ENCODE assay signal across 12 mouse cellular contexts in genomic region chr4:114442186-114442585, GRCm38 (mm10). TPM values are rescaled to one million over a fixed set of nuclear protein-coding genes. Genes with fewer than 3 reads are reported as not detected.
A peak's percentile ranks its signal among the peaks of the same experiment; 100 is the strongest.
DNase-seq lines count a peak whose midpoint lies in the region; TF ChIP-seq lines count a peak whose summit lies in the region.
"Had no signal": no experiment of that assay in that cellular context is flagged by ENCODE, and none has a peak within 500 bp of the region (broad histone marks: within the 10 kb centered on the region; RNA-seq: fewer than 3 reads in every experiment).

No protein-coding gene starts in this region.

- peak; percentile 72 for TF ChIP-seq CTCF in layer of hippocampus, adult 2 months (conservative IDR thresholded peaks at IDR 0.05)

- no peak overlapping the region for H3K4me3 ChIP-seq in layer of hippocampus, adult 2 months
- H3K4me3 ChIP-seq: hindbrain, embryonic 12.5 days had no signal

- no peak overlapping the region; the same call in 1 of the 2 replicates for H3K27ac ChIP-seq in layer of hippocampus, adult 2 months
- H3K27ac ChIP-seq: hindbrain, embryonic 12.5 days had no signal

- DNase-seq in cerebellum, postnatal 10 days = peak; percentile 54 to 55
- no peak for DNase-seq in cerebellum, adult 18-20 months
- no peak for DNase-seq in layer of hippocampus, adult 2 months (ENCODE audit: low spot score in 2 of 2)
- no peak for DNase-seq in layer of hippocampus, adult 9-10 months (ENCODE audit: low spot score)
- DNase-seq in Muller cell, postnatal 12 days (ENCODE audit: inconsistent ontology term) = peak; percentile 30
- peak; percentile 50 to 64 for DNase-seq in kidney, postnatal 25 days
- DNase-seq in testis, postnatal 10 days (ENCODE audit: low spot score) = no peak
- DNase-seq in layer of hippocampus, adult 8-10 months (ENCODE audit: low spot score in 2 of 2) = no peak
- DNase-seq: cerebellum, adult 9-11 months; liver had no signal

RNA-seq across cellular contexts. Expression of gene Trabd2b, which starts 35.7 kb away (rescaled TPM):
- total RNA-seq in layer of hippocampus, adult 2 months (2021) = 1 to 10 TPM; 1.5 to 1.6 TPM
- total RNA-seq in layer of hippocampus, adult 8-10 months (2022) = 1 to 10 TPM; 1.8 to 2.1 (median 2.1) TPM
- total RNA-seq: megakaryocyte progenitor cell, adult 5-6 weeks had no signal

Comparison
In these comparisons a context has a peak if more than half of its experiments do, and no peak if none do; other contexts are left out.
1. DNase-seq: peak in cerebellum, postnatal 10 days (2 of 2), Muller cell, postnatal 12 days (single experiment) and kidney, postnatal 25 days (2 of 2); none in cerebellum, adult 18-20 months (0 of 2), layer of hippocampus, adult 2 months (0 of 2), layer of hippocampus, adult 9-10 months (single experiment), testis, postnatal 10 days (single experiment) and layer of hippocampus, adult 8-10 months (0 of 2).